ENCODE assay signal across 8 mouse cellular contexts in genomic region chr1:164249332-164249711, GRCm38 (mm10). TPM values are rescaled to one million over a fixed set of nuclear protein-coding genes. Genes with fewer than 3 reads are reported as not detected.
DNase-seq lines count a peak whose midpoint lies in the region; ATAC-seq and TF ChIP-seq lines count a peak whose summit lies in the region.

No protein-coding gene starts in this region.

- peak overlapping the region; percentile 90 for H3K4me2 ChIP-seq in kidney, postnatal 0 days (ENCODE audit: low read length)
- peak overlapping the region; percentile 84 for H3K4me2 ChIP-seq in forebrain, embryonic 13.5 days
- peak overlapping the region; percentile 74 for H3K4me2 ChIP-seq in liver, embryonic 11.5 days

- peak overlapping the region; percentile 73 for H3K9ac ChIP-seq in kidney, postnatal 0 days (ENCODE audit: low read depth, low read length)
- peak overlapping the region; percentile 77 for H3K9ac ChIP-seq in forebrain, embryonic 13.5 days
- H3K9ac ChIP-seq in liver, embryonic 11.5 days (ENCODE audit: low read depth, low read length) = peak overlapping the region; percentile 68

- H3K27ac ChIP-seq in kidney, postnatal 0 days = peak overlapping the region; percentile 77; the same call in 1 of the 2 replicates
- no peak overlapping the region for H3K27ac ChIP-seq in forebrain, embryonic 13.5 days
- peak overlapping the region; percentile 57; the same call in 1 of the 2 replicates for H3K27ac ChIP-seq in liver, embryonic 11.5 days (ENCODE audit: low read depth, low read length)

- 0 out of 2 replicates have a peak, but pooled peaks cover 6% of the 10 kb centered on the region for H3K4me1 ChIP-seq in kidney, postnatal 0 days (replicated peaks; ENCODE audit: insufficient read depth, low read length)
- peaks cover 28% of the 10 kb centered on the region for H3K4me1 ChIP-seq in forebrain, embryonic 13.5 days
- H3K4me1 ChIP-seq in liver, embryonic 11.5 days (replicated peaks; ENCODE audit: control insufficient read depth, insufficient read depth, low read length) = peaks cover 24% of the 10 kb centered on the region

- peak overlapping the region; percentile 57 for H3K4me3 ChIP-seq in kidney, postnatal 0 days (replicated peaks; ENCODE audit: low read depth, low read length)
- peak overlapping the region; percentile 67 for H3K4me3 ChIP-seq in forebrain, embryonic 13.5 days
- H3K4me3 ChIP-seq in liver, embryonic 11.5 days (ENCODE audit: low read depth, low read length) = peak overlapping the region; percentile 75

- no peaks in the 10 kb centered on the region for H3K9me3 ChIP-seq in kidney, postnatal 0 days (replicated peaks; ENCODE audit: low read length)
- H3K9me3 ChIP-seq in forebrain, embryonic 13.5 days (replicated peaks) = no peaks in the 10 kb centered on the region
- H3K9me3 ChIP-seq in liver, embryonic 11.5 days (ENCODE audit: control insufficient read depth, low read length) = no peaks in the 10 kb centered on the region

- no peak for TF ChIP-seq CTCF in kidney, postnatal 0 days (IDR thresholded peaks at IDR 0.05; ENCODE audit: low read depth)

- no peak for DNase-seq in kidney, postnatal 0 days (ENCODE audit: low spot score)
- DNase-seq in kidney, postnatal 25 days = no peak
- DNase-seq in MEL-GATA-1-ER (ENCODE audit: extremely low read depth, low read depth) = peak; percentile 16
- DNase-seq in liver, embryonic 11.5 days (ENCODE audit: low spot score) = no peak
- DNase-seq in skeletal muscle tissue, adult 2 months (ENCODE audit: low read depth, low spot score) = peak; percentile 28
- no peak for DNase-seq in cerebellum, adult 11 months
- DNase-seq in thymus, postnatal 14 days = no peak

- H3K36me3 ChIP-seq in kidney, postnatal 0 days (ENCODE audit: insufficient read depth, low read length) = no peaks in the 10 kb centered on the region
- no peaks in the 10 kb centered on the region for H3K36me3 ChIP-seq in forebrain, embryonic 13.5 days (ENCODE audit: poor library complexity, severe bottlenecking)
- H3K36me3 ChIP-seq in liver, embryonic 11.5 days (ENCODE audit: control insufficient read depth, insufficient read depth, low read length) = no peaks in the 10 kb centered on the region

- under 1% methylated on average over 33 of the region's 33 CpGs for WGBS in kidney, postnatal 0 days
- WGBS in forebrain, embryonic 13.5 days = under 1% methylated on average over 32 of the region's 33 CpGs
- WGBS in liver, embryonic 11.5 days = under 1% methylated on average over 33 of the region's 33 CpGs

- no peaks in the 10 kb centered on the region for H3K27me3 ChIP-seq in kidney, postnatal 0 days (ENCODE audit: insufficient read depth, low read length)
- no peaks in the 10 kb centered on the region for H3K27me3 ChIP-seq in forebrain, embryonic 13.5 days
- H3K27me3 ChIP-seq in liver, embryonic 11.5 days (replicated peaks; ENCODE audit: control insufficient read depth, insufficient read depth, low read length) = no peaks in the 10 kb centered on the region

- ATAC-seq in kidney, postnatal 0 days (replicated peaks; ENCODE audit: low FRiP score, low read depth) = 0 out of 2 replicates have a peak, but pooled peaks have one; percentile 9
- no peak; the same call in 1 of the 2 replicates for ATAC-seq in forebrain, embryonic 13.5 days
- no peak for ATAC-seq in liver, embryonic 11.5 days (replicated peaks; ENCODE audit: low FRiP score)

RNA-seq across cellular contexts. Expression of gene Slc19a2, which starts 0.5 kb away (rescaled TPM):
- 8.6 and 8.7 TPM in 2 replicates for polyA plus RNA-seq in kidney, postnatal 0 days (2015; fragmentation: Nextera tagmentation; extraction: Ambion mirVana)
- 7.2 and 7.7 TPM in 2 replicates for polyA plus RNA-seq in forebrain, embryonic 13.5 days (2015; fragmentation: Nextera tagmentation; extraction: Ambion mirVana)
- polyA plus RNA-seq in liver, embryonic 11.5 days (2014; fragmentation: Nextera tagmentation; extraction: Ambion mirVana) = 26.6 and 31.0 TPM in 2 replicates

RNA-seq across cellular contexts. Expression of gene Ccdc181, which starts 26.1 kb away (rescaled TPM):
- 15.7 and 16.6 TPM in 2 replicates for polyA plus RNA-seq in kidney, postnatal 0 days (2015; fragmentation: Nextera tagmentation; extraction: Ambion mirVana)
- polyA plus RNA-seq in forebrain, embryonic 13.5 days (2015; fragmentation: Nextera tagmentation; extraction: Ambion mirVana) = 17.3 and 18.5 TPM in 2 replicates
- 7.1 and 9.4 TPM in 2 replicates for polyA plus RNA-seq in liver, embryonic 11.5 days (2014; fragmentation: Nextera tagmentation; extraction: Ambion mirVana)

RNA-seq across cellular contexts. Expression of gene Nme7, which starts 54.6 kb away (rescaled TPM):
- 41.7 and 42.0 TPM in 2 replicates for polyA plus RNA-seq in kidney, postnatal 0 days (2015; fragmentation: Nextera tagmentation; extraction: Ambion mirVana)
- 42.1 and 44.8 TPM in 2 replicates for polyA plus RNA-seq in forebrain, embryonic 13.5 days (2015; fragmentation: Nextera tagmentation; extraction: Ambion mirVana)
- 20.9 and 22.0 TPM in 2 replicates for polyA plus RNA-seq in liver, embryonic 11.5 days (2014; fragmentation: Nextera tagmentation; extraction: Ambion mirVana)

RNA-seq across cellular contexts. Expression of gene Blzf1, which starts 58.0 kb away (rescaled TPM):
- polyA plus RNA-seq in kidney, postnatal 0 days (2015; fragmentation: Nextera tagmentation; extraction: Ambion mirVana) = 25.0 and 29.7 TPM in 2 replicates
- polyA plus RNA-seq in forebrain, embryonic 13.5 days (2015; fragmentation: Nextera tagmentation; extraction: Ambion mirVana) = 29.9 and 30.0 TPM in 2 replicates
- 19.7 and 22.3 TPM in 2 replicates for polyA plus RNA-seq in liver, embryonic 11.5 days (2014; fragmentation: Nextera tagmentation; extraction: Ambion mirVana)

Comparison
In these comparisons a context has a peak if more than half of its experiments do, and no peak if none do; other contexts are left out.
1. DNase-seq: peak in MEL-GATA-1-ER (single experiment) and skeletal muscle tissue, adult 2 months (single experiment); none in kidney, postnatal 0 days (single experiment), kidney, postnatal 25 days (0 of 2), liver, embryonic 11.5 days (single experiment), cerebellum, adult 11 months (single experiment) and thymus, postnatal 14 days (single experiment).
2. Peak in every context shown above with its lines, with median percentiles within 50 percentile points of each other: H3K4me2 ChIP-seq, H3K4me3 ChIP-seq and H3K9ac ChIP-seq.